8 mouse cellular contexts compared by ENCODE assay signal in the genomic region with DNA sequence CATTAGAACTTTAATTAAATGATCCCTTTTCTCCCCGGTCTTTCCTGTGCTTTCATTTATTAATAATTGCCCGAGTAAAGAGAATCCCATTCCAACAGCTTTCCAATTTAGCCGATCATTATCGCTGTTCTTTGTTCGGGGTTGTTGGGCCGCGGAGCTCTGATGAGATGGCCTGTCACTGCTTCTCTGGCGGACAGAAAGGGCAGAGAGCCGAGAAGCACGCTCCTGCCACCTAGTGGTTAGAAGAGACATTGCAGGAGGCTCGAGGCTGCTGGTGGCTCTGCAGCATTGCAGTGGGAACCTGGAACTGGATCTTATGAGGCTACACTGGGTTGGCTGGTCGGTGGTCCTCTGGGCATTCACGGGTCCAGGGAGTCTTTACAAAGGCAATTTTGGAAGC. TPM values are rescaled to one million over a fixed set of nuclear protein-coding genes. Genes with fewer than 3 reads are reported as not detected.
DNase-seq lines count a peak whose midpoint lies in the region; ATAC-seq lines count a peak whose summit lies in the region.

No protein-coding gene starts in this region.

- no peaks in the 10 kb centered on the region for H3K9me3 ChIP-seq in embryonic facial prominence, embryonic 15.5 days (replicated peaks)
- peaks cover 4% of the 10 kb centered on the region; the same call in 1 of the 2 replicates for H3K9me3 ChIP-seq in heart, embryonic 10.5 days
- H3K9me3 ChIP-seq in kidney, embryonic 15.5 days (replicated peaks), result no peaks in the 10 kb centered on the region
- H3K9me3 ChIP-seq in limb, embryonic 15.5 days, result no peaks in the 10 kb centered on the region; the same call in 1 of the 2 replicates

- no peak overlapping the region for H3K9ac ChIP-seq in embryonic facial prominence, embryonic 15.5 days
- H3K9ac ChIP-seq in kidney, embryonic 15.5 days, result no peak overlapping the region
- H3K9ac ChIP-seq in limb, embryonic 15.5 days, result no peak overlapping the region

- peaks cover 13% of the 10 kb centered on the region for H3K27me3 ChIP-seq in embryonic facial prominence, embryonic 15.5 days
- peaks cover 33% of the 10 kb centered on the region for H3K27me3 ChIP-seq in heart, embryonic 10.5 days (ENCODE audit: insufficient read depth, poor library complexity, severe bottlenecking)
- H3K27me3 ChIP-seq in kidney, embryonic 15.5 days, result peaks cover 5% of the 10 kb centered on the region
- peaks cover 8% of the 10 kb centered on the region; the same call in 1 of the 2 replicates for H3K27me3 ChIP-seq in limb, embryonic 15.5 days

- DNase-seq in 3T3-L1 (ENCODE audit: low read depth, low spot score), result peak; percentile 87
- peak; percentile 79 to 83 for DNase-seq in adrenal gland, postnatal 36 days
- DNase-seq in heart, embryonic 10.5 days (ENCODE audit: low spot score), result peak; percentile 90
- DNase-seq in spleen, postnatal 36 days (ENCODE audit: low spot score in 2 of 2), result peak; percentile 45 to 48

- H3K4me2 ChIP-seq in embryonic facial prominence, embryonic 15.5 days (replicated peaks), result peak overlapping the region; percentile 35
- H3K4me2 ChIP-seq in kidney, embryonic 15.5 days, result peak overlapping the region; percentile 24; the same call in 1 of the 2 replicates
- 0 out of 2 replicates have a peak overlapping the region, but pooled peaks have one; percentile 26 for H3K4me2 ChIP-seq in limb, embryonic 15.5 days

- H3K4me1 ChIP-seq in embryonic facial prominence, embryonic 15.5 days, result no peaks in the 10 kb centered on the region
- H3K4me1 ChIP-seq in heart, embryonic 10.5 days, result no peaks in the 10 kb centered on the region
- H3K4me1 ChIP-seq in kidney, embryonic 15.5 days, result 0 out of 2 replicates have a peak, but pooled peaks cover 3% of the 10 kb centered on the region
- no peaks in the 10 kb centered on the region for H3K4me1 ChIP-seq in limb, embryonic 15.5 days

- WGBS in embryonic facial prominence, embryonic 15.5 days, result 1% methylated on average over 13 of the region's 13 CpGs
- 1% methylated on average over 13 of the region's 13 CpGs for WGBS in heart, embryonic 10.5 days
- 0% methylated on average over 13 of the region's 13 CpGs for WGBS in kidney, embryonic 15.5 days
- under 1% methylated on average over 13 of the region's 13 CpGs for WGBS in limb, embryonic 15.5 days

- ATAC-seq in embryonic facial prominence, embryonic 15.5 days (ENCODE audit: insufficient number of reproducible peaks, low FRiP score, low TSS enrichment, low read depth), result no peak
- ATAC-seq in kidney, embryonic 15.5 days (replicated peaks; ENCODE audit: low FRiP score), result peak; percentile 78
- ATAC-seq in limb, embryonic 15.5 days (ENCODE audit: insufficient number of reproducible peaks, low FRiP score, low TSS enrichment, low read depth), result no peak
- peak; percentile 87 for ATAC-seq in monocyte, adult 5-6 weeks (replicated peaks; ENCODE audit: insufficient number of reproducible peaks, low FRiP score, low TSS enrichment, poor library complexity, severe bottlenecking)

- H3K27ac ChIP-seq in embryonic facial prominence, embryonic 15.5 days (replicated peaks), result no peak overlapping the region
- no peak overlapping the region for H3K27ac ChIP-seq in heart, embryonic 10.5 days
- H3K27ac ChIP-seq in kidney, embryonic 15.5 days, result no peak overlapping the region
- H3K27ac ChIP-seq in limb, embryonic 15.5 days, result no peak overlapping the region

- H3K36me3 ChIP-seq in embryonic facial prominence, embryonic 15.5 days, result no peaks in the 10 kb centered on the region
- no peaks in the 10 kb centered on the region for H3K36me3 ChIP-seq in heart, embryonic 10.5 days
- H3K36me3 ChIP-seq in kidney, embryonic 15.5 days, result no peaks in the 10 kb centered on the region
- no peaks in the 10 kb centered on the region for H3K36me3 ChIP-seq in limb, embryonic 15.5 days

- no peak overlapping the region; the same call in 1 of the 2 replicates for H3K4me3 ChIP-seq in embryonic facial prominence, embryonic 15.5 days (replicated peaks)
- H3K4me3 ChIP-seq in heart, embryonic 10.5 days, result peak overlapping the region; percentile 12; the same call in 1 of the 2 replicates
- H3K4me3 ChIP-seq in kidney, embryonic 15.5 days (replicated peaks), result no peak overlapping the region
- H3K4me3 ChIP-seq in limb, embryonic 15.5 days, result no peak overlapping the region

RNA-seq across cellular contexts. Expression of a gene that starts 13.4 kb away (rescaled TPM):
- total RNA-seq in adrenal gland, postnatal 36 days (2021), result 1 to 10 TPM; 1.1 to 1.6 TPM
- not detected in 2 replicates for polyA plus RNA-seq in embryonic facial prominence, embryonic 15.5 days (2015; fragmentation: Nextera tagmentation; extraction: Ambion mirVana)
- polyA plus RNA-seq in heart, embryonic 10.5 days (2016; fragmentation: Nextera tagmentation; extraction: Ambion mirVana), result not detected in 2 replicates
- polyA plus RNA-seq in kidney, embryonic 15.5 days (2015; fragmentation: Nextera tagmentation; extraction: Ambion mirVana), result 0.04 and 0.06 TPM in 2 replicates
- 0.05 TPM in 1 of 2 replicates, not detected in the other for polyA plus RNA-seq in limb, embryonic 15.5 days (2015; fragmentation: Nextera tagmentation; extraction: Ambion mirVana)
- total RNA-seq in monocyte, adult 5-6 weeks (2017), result not detected in 3 replicates

RNA-seq across cellular contexts. Expression of a gene that starts 51.3 kb away (rescaled TPM):
- total RNA-seq in adrenal gland, postnatal 36 days (2021), result 1 to 10 TPM in 1 of 2 experiments, under 1 TPM in 1; 0.53 to 1.1 TPM
- polyA plus RNA-seq in embryonic facial prominence, embryonic 15.5 days (2015; fragmentation: Nextera tagmentation; extraction: Ambion mirVana), result 6.9 and 8.0 TPM in 2 replicates
- 0.62 and 2.4 TPM in 2 replicates for polyA plus RNA-seq in heart, embryonic 10.5 days (2016; fragmentation: Nextera tagmentation; extraction: Ambion mirVana)
- polyA plus RNA-seq in kidney, embryonic 15.5 days (2015; fragmentation: Nextera tagmentation; extraction: Ambion mirVana), result 11.5 and 12.3 TPM in 2 replicates
- polyA plus RNA-seq in limb, embryonic 15.5 days (2015; fragmentation: Nextera tagmentation; extraction: Ambion mirVana), result 3.1 and 3.8 TPM in 2 replicates
- not detected in 3 replicates for total RNA-seq in monocyte, adult 5-6 weeks (2017)

Comparison
In these comparisons a context has a peak if more than half of its experiments do, and no peak if none do; other contexts are left out.
1. ATAC-seq: peak in kidney, embryonic 15.5 days (single experiment) and monocyte, adult 5-6 weeks (single experiment); none in embryonic facial prominence, embryonic 15.5 days (single experiment) and limb, embryonic 15.5 days (single experiment).
2. Peak in every context shown above with its lines, with median percentiles within 50 percentile points of each other: DNase-seq and H3K4me2 ChIP-seq.